Mouse (Mus musculus): ENCODE measurements around the gene Cib3.

DNA sequence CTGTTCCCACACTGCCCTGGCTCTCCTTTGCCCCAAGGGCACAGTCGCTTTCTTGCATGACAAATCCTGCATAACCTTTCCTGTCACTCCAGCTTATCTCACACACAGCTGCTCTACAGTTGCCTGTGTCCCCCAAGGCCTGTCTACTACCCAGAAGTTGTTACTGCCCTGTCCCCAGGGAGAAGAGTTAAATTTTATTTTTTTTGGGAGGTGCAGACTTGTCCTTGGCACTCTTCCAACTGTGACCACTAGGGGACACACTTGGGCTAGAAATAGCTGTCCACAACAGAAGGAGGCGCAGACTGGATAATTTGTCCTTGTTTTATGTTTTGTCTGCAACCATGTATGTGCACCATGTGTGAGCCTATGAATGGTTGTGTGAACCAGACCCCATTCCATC is 48.4 kb upstream of the Cib3 start:
- TF ChIP-seq CTCF (IDR thresholded peaks at IDR 0.05 in 2 of 3, conservative IDR thresholded peaks at IDR 0.05 in 1 of 3; ENCODE audit: control insufficient read depth in 1 of 3, insufficient read depth in 1 of 3, low read depth in 2 of 3, low read length in 3 of 3, poor library complexity in 1 of 3, severe bottlenecking in 1 of 3) (peak; percentile 44 to 70 (median 66)), ZC3H11A (IDR thresholded peaks at IDR 0.05; ENCODE audit: low read depth, low read length) (peak; percentile 60), SIN3A (IDR thresholded peaks at IDR 0.05; ENCODE audit: low read length) (no peak), MAZ (IDR thresholded peaks at IDR 0.05; ENCODE audit: low read depth, low read length) (no peak), E2F4 (IDR thresholded peaks at IDR 0.05; ENCODE audit: borderline replicate concordance, low read depth, low read length) (no peak), HCFC1 (IDR thresholded peaks at IDR 0.05; ENCODE audit: low read depth, low read length) (no peak), ZMIZ1 (IDR thresholded peaks at IDR 0.05; ENCODE audit: low read depth, low read length) (no peak), POLR2A (IDR thresholded peaks at IDR 0.05; ENCODE audit: control insufficient read depth in 1 of 2, insufficient read depth in 1 of 2, low read depth in 1 of 2, low read length in 2 of 2, poor library complexity in 1 of 2) (no peak), POLR2AphosphoS2 (IDR thresholded peaks at IDR 0.05; ENCODE audit: low read length) (no peak), NELFE (IDR thresholded peaks at IDR 0.05; ENCODE audit: low read depth, low read length) (no peak), ETS1 (IDR thresholded peaks at IDR 0.05; ENCODE audit: low read depth, low read length) (no peak), GATA1 (IDR thresholded peaks at IDR 0.05; ENCODE audit: low read depth, low read length) (no peak), RCOR1 (IDR thresholded peaks at IDR 0.05; ENCODE audit: low read depth, low read length) (no peak)
